Mouse (Mus musculus): ENCODE measurements around the gene Ntmt1.

Ntmt1 gene

DNA sequence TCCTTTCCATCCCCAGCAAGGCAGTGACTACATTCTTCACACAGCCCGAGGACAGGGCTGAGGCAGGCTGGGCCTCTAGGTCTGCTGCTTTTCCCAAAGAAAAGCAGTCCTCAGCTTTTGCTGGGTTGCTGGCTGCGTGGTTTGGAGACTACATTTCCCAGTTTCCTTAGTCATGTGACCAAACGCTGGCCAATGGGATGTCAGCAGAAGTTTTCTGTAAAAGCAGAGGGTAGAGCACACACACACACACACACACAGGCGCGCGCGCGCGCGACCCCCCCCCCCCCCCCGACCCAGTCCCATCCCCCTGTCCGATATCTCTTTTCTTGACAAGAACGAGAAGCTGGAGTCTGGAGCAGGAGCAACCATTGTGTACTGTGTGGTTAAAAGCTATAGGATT is 24.3 kb upstream of the Ntmt1 start:
- DNase-seq (ENCODE audit: low read depth, low spot score), result peak; percentile 69

DNA sequence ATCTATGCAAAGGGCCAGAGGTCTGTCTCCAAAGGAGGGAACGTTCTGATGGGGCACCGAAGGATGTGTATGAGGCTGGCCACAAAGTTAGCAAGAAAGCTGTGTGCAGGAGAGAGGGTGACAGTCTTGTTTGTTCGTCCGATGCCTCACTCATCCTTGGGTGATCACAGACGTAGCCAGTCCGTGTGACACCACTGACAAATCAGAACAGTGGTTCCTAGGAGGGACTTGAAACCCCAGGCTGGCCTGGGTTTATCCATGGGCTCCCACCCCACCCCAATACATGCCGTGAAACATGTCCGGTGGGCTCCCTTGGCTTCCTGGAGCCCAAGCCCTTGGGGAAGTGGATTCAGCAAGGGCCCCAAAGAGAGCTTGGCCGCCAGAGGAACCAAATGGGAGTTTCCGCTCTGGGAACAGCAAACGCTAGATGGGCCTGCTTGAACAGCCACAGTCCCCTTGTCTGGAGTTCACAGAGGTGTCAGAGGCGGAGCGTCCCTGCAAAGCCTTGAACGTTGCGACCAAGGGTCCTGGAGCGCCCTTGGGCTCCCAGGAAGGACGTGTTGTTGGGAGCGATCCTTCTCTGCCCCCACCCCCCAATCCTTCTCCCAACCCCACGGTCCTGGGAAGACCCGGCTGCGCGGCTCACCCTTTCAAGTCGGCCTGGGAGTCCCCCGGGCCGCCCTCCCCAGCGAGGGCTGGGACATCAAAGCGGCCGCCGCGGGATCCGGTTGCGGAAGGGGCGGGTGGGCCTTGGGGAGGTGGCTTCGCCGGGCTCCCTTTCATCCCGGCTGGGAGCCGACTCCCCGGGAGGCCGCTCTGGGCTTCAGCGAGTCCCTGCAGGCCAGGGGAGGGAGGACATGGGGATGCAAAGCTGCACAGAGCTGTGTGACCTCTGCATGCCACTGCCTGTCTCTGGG is 23.3 kb upstream of the Ntmt1 start:
- DNase-seq (ENCODE audit: low read depth, low spot score), result no peak

- no peak for DNase-seq (ENCODE audit: low read depth, low spot score)
Measured at GRCm38 (mm10) chr2:30787466-30787865, 20.2 kb upstream of the Ntmt1 start.

- DNase-seq (ENCODE audit: low read depth, low spot score), result no peak
Measured at GRCm38 (mm10) chr2:30792061-30792460, 15.6 kb upstream of the Ntmt1 start.

DNA sequence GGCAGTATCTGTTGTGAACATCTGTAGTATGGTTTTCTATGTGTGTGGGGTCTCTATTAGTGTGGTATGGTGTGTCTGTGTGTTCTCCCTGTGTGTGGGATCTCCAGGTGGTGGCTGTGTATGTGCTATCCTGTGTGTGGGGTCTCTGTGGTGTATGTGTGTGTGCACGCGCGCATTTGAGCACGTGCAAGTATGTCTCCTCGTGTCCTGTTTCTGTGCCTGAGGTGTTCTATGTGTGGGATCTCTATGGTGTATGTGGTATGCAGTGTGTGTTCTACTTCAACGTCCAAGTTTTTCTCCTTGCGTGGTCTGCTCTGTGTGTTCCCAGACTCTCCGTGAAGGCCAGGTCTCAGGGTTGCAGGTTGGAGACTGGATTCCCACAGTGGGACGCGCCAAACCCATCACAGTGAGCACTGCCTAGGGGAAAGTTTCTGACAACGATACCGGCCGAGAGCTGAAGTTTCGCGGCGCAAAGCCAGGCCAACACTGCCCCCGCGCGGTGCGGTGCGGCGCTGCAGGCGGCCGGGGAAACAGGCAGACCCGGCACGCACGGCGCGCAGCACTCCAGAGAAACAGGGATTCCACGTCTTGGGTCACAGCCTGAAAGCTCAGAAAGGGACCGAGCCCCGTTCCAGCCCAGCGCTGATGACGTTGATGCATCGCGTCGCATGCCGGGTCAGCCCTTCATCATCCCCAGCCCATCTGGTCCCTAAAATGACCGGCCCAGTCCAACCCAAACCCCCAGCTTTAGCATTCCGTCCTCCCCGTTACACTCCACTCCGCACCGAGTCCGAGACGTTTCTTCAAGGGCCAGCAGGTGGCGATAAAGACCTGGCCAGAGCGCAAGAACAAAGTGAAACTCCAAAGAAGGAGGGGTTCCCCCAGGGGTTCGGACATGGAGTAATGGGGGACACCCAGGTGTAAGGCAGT is 13.2 kb upstream of the Ntmt1 start:
- peak; percentile 88 for DNase-seq (ENCODE audit: low read depth, low spot score)

DNA sequence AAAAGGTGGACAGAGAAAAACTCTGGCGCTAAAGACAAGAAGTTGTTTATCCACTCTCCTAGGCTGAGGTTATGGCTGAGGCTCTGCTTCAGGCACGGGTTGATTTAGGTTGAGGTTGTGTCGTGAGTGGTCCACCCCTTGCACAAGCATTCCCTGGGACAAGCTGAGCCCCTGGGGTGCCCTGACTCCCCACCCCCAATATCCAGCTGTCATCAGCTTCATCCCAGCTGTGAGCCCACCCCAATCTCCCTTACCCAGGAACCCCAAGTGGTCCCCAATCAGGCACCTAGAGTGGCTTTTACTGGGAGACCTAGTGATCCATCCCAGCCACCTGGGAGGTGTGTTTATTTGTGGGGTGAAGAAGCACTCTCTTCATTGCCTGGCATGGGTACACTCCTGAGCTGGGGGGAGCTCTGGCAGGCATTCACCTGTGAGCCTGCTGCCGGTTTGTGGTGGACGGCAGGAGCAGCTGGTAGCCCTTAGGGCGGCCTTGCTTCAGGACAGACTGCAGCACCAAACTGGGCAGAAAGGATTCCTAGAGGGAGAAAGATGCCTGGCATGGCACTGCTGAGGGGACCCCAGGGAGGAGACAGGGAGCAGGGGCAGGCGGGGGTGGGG is 12.2 kb upstream of the Ntmt1 start:
- DNase-seq (ENCODE audit: low read depth, low spot score), result no peak

DNA sequence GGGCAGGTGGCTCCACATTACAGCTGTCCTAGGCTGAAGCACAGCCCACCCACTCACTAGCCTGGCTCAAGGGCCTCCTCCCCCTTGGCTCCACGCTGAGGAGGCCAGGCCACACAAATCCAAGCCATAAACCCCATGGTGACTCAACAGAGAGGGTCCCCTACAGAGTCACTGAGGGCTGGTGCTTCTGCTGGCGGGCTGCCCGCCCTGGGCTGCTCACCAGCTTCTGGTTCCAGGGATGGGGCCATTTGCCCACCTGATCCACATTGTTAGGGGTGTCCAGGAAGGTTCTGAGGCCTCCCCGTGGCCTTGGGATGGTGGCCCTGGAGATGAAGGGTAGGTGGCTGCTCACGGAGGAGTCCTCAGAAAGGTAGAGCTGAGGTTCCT is 11.7 kb upstream of the Ntmt1 start:
- no peak for DNase-seq (ENCODE audit: low read depth, low spot score)

- peak; percentile 83 for DNase-seq (ENCODE audit: low read depth, low spot score)
Measured at GRCm38 (mm10) chr2:30796382-30796781, 11.2 kb upstream of the Ntmt1 start.

DNA sequence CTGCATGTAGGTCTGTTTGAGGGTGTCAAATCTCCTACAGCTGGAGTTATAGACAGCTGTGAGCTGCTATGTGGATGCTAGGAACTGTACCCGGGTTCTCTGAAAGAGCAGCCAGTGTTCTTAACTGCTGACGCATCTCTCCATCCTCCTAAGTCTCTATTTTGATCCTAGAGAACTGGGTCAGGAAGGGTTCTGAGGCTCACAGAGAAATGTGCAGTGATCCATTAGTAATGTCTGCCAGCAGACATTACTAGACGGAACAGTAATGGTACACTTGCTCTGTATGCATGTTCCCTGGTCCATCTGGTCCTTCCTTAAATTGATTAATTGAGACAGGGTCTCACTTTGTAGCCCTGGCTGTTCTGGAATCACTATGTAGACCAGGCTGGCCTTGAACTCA is 8.2 kb upstream of the Ntmt1 start:
- DNase-seq (ENCODE audit: low read depth, low spot score), result no peak

- DNase-seq (ENCODE audit: low read depth, low spot score), result no peak
Measured at GRCm38 (mm10) chr2:30800671-30801066, 7.0 kb upstream of the Ntmt1 start.

DNA sequence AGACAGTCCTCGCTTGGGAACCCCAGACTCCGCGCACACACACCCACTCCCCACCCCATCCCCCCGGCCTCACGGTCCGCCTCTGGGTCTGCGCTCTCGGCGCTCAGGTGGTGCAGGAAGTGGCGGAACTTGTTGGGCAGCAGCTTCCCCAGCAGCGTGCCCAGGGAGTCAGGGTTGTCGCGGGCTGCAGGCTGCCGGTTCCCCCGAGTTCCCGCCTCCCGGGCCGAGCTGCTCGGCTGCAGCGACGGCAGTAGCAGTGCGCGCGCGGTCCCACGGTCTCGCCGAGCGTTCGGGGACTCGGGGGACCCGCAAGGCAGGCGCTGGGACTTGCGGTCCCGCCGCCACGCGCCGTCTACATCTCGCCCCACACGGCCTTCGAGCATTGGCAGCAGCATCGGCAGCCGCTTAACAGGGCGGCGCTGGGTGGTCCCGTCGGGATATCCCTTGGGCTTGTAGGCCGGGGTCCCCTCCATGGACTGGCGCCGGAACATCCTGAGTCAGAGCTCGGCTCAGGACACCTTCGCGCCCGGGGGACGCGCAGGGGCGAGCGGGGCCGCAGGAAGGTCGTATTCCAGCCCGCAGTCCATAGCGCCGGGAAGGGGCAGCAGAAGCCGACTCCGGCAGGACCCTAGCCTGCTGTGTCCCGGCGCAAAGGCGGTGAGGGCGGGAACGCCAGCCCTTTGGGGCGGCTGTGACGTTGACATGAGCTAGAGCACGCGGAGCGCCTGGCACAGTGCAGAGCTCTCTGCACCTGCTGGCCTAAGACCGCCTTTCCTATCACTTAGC is 6.4 kb upstream of the Ntmt1 start:
- no peak for DNase-seq (ENCODE audit: low read depth, low spot score)

- no peak for DNase-seq (ENCODE audit: low read depth, low spot score)
Measured at GRCm38 (mm10) chr2:30803604-30804003, 4.0 kb upstream of the Ntmt1 start, which contains the start of gene 1700001O22Rik. Gene 1700001O22Rik, minus strand, starts transcription at chr2:30803661.

GRCm38 (mm10) chr2:30805983-30806382 is 1.6 kb upstream of the Ntmt1 start:
- no peak for DNase-seq (ENCODE audit: low read depth, low spot score)

- DNase-seq (ENCODE audit: low read depth, low spot score), result no peak
Measured at GRCm38 (mm10) chr2:30807147-30807647, 429 bp upstream of the Ntmt1 start.

DNA sequence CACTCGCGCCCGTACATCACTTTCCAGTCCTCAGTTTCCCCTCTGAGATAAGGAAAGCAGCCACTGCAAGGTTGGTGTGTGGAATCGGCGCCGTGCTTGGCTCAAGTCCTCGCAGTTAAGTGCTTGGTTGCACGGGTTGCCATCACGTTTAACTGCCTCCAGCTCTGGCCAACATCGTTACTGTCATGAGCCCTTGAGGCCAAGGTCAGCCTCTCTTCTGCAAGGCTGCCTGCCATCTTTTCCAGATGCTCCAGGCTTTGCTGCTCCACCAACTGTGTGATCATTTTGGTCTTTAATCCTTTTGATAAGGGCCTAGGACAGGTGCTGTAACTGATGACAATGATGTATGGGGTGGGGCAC is 650 bp downstream of the Ntmt1 start:
- no peak for DNase-seq (ENCODE audit: low read depth, low spot score)

GRCm38 (mm10) chr2:30809503-30809902 is 1.9 kb downstream of the Ntmt1 start:
- no peak for DNase-seq (ENCODE audit: low read depth, low spot score)

DNA sequence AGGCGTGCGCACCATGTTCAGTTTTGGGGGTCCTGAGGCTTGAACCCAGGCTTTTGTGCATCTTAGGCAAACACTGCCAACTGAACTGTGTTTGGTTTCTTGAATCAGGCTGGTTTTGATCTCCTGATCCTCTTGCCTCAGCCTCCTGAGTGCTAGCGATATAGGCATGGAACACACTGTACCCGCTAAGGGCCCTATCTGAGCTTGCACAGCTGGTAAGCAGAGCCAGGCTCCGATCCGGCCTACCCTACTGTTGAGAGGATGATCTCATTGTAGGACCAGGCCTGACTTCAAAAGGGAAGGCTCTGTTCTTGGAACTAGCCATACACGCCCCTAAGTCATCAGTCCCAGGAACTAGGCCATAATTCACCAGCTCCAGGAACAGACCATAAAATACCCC is 2.9 kb downstream of the Ntmt1 start:
- DNase-seq (ENCODE audit: low read depth, low spot score), result peak; percentile 41

DNA sequence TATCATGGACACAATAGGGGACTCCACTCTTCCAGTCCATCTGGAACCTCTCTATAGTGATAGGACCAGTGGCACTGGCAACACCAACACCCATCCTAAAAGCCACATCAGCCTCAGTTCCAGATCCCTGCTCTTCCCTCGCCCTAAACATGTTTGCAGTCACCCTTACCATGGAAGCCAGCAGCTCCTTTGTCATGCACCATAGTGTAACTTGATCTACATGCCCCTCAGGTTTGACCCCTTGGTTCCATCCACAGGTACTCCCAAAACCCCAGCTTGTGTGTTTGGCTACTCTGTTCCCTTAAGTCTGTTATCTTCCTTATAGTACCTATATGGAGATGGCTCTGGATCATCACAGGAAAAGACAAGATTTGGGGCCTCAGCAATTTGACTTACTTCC is 8.8 kb downstream of the Ntmt1 start:
- no peak for DNase-seq (ENCODE audit: low read depth, low spot score)

- DNase-seq (ENCODE audit: low read depth, low spot score), result no peak
Measured at GRCm38 (mm10) chr2:30819873-30820272, 12.2 kb downstream of the Ntmt1 start.

DNA sequence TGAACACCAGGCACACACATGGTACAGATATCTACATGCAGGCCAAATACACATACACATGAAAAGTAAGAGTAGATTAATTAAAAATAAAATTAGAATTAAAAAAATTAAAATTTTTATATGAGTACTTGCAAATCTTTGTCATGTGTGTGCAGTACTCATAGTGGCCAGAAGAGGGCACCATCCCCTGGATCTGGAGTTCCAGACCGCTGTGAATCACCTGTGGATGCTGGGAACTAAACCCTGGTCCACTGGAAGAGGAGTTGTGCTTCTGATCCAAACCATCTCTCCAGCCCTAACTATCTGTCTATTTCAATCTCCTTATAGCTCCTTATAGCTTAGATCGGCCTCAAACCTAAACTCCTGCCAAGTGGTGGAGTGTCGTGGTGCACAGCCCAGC is 13.4 kb downstream of the Ntmt1 start:
- DNase-seq (ENCODE audit: low read depth, low spot score), result peak; percentile 32

- DNase-seq (ENCODE audit: low read depth, low spot score), result no peak
Measured at GRCm38 (mm10) chr2:30822460-30822859, 14.8 kb downstream of the Ntmt1 start.
